Mouse (Mus musculus): Measurements from ENCODE around the gene Ank2.

DNA sequence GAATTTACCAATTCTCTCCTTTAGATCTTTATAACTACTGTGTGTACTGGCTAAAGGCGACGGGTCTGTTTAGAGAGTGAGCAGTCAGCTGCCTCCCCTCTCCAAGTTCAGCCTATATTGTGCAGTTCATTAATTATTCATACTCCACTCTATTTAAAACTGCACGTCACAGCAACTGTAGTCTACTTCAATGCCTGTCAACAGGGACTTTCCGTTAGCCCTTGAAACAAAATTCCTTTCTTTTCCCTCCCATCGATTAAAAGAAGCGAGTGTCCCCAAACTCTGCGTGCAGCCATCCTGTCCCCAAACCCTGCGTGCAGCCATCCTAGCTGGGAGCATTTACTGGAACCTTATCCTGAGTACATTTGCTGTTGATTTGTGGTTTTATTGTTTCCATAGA lies 502.4 kb downstream of the Ank2 start:
- TF ChIP-seq CTCF (IDR thresholded peaks at IDR 0.05; ENCODE audit: control insufficient read depth, insufficient read depth, insufficient replicate concordance, low read depth, low read length) (no peak), POLR2A (IDR thresholded peaks at IDR 0.05; ENCODE audit: control insufficient read depth, low read depth, low read length) (no peak)
